Mouse (Mus musculus) forebrain, embryonic 11.5 days (tissue): ENCODE measurements around the gene Galnt2. TPM values are rescaled to one million over a fixed set of nuclear protein-coding genes. Genes with fewer than 3 reads are reported as not detected.

Experiments used
- ATAC-seq: fragments of 200-750 bp; cut with Nextera tagmentation; replicated peaks from 2 replicates; pipeline ENCODE4 v1.8.0; 2017; ENCODE audit warnings: moderate TSS enrichment; ENCODE audit not compliant: low FRiP score
- DNase-seq: peaks from one replicate; pipeline ENCODE4 v3.0.0-alpha.2; 2017; ENCODE audit warnings: low spot score
- H3K27ac ChIP-seq: fragments of 300-500 bp; sonication (generic); 2 replicates; pipeline ENCODE4 v1.5.1; 2014; ENCODE audit warnings: low read depth, low read length
- H3K27me3 ChIP-seq: fragments of 300-500 bp; sonication (generic); 2 replicates; pipeline ENCODE4 v1.6.1; 2014; ENCODE audit warnings: mild to moderate bottlenecking, low read length, mixed read lengths; ENCODE audit not compliant: control insufficient read depth, insufficient read depth
- H3K36me3 ChIP-seq: fragments of 300-500 bp; sonication (generic); 2 replicates; pipeline ENCODE4 v1.6.1; 2014; ENCODE audit warnings: mild to moderate bottlenecking, low read length, moderate library complexity, mixed read lengths; ENCODE audit not compliant: control insufficient read depth, insufficient read depth
- H3K4me1 ChIP-seq: fragments of 300-500 bp; sonication (generic); replicated peaks from 2 replicates; pipeline ENCODE4 v1.6.1; 2014; ENCODE audit warnings: low read length, mixed read lengths; ENCODE audit not compliant: control insufficient read depth, insufficient read depth
- H3K4me2 ChIP-seq: fragments of 300-500 bp; sonication (generic); 2 replicates; pipeline ENCODE4 v1.6.1; 2014; ENCODE audit warnings: low read depth, mild to moderate bottlenecking, low read length, moderate library complexity, mixed read lengths; ENCODE audit not compliant: severe bottlenecking
- H3K4me3 ChIP-seq: fragments of 300-500 bp; sonication (generic); 2 replicates; pipeline ENCODE4 v1.5.1; 2014; ENCODE audit warnings: low read depth, low read length
- H3K9ac ChIP-seq: fragments of 300-500 bp; sonication (generic); 2 replicates; pipeline ENCODE4 v1.6.1; 2014; ENCODE audit warnings: low read length
- H3K9me3 ChIP-seq: fragments of 300-500 bp; sonication (generic); 2 replicates; pipeline ENCODE4 v1.6.1; 2016; ENCODE audit warnings: low read length, mixed read lengths; ENCODE audit not compliant: control insufficient read depth
- WGBS: fragments of 180-500 bp; shearing (Covaris S2); extraction: QIAGEN DNeasy Blood & Tissue Kit; methylation state at CpG from one replicate; pipeline ENCODE4 v1.1.7; 2014; 5-methylcytosine and 5-hydroxymethylcytosine counted together
- polyA plus RNA-seq: library from polyadenylated mRNA; unstranded; fragments of >200 nt; fragmentation: Nextera tagmentation; extraction: Ambion mirVana; gene quantifications from 2 replicates; pipeline ENCODE4 v1.2.1, GENCODE M21; 2014

Gene Galnt2
- polyA plus RNA-seq, 1 experiment from 2014 or later, result 83.7 TPM

GRCm38 (mm10) chr8:124275377-124276071, 44.3 kb downstream of the Galnt2 start:
- no peak overlapping the region for H3K4me2 ChIP-seq
- H3K9me3 ChIP-seq, result no peaks in the 10 kb centered on the region
- no peaks in the 10 kb centered on the region; the same call in 1 of the 2 replicates for H3K36me3 ChIP-seq
- H3K27me3 ChIP-seq, result no peaks in the 10 kb centered on the region
- ATAC-seq (no peak), DNase-seq (no peak)
- 94% methylated on average over 10 of the region's 10 CpGs for WGBS
- peaks cover 7% of the 10 kb centered on the region; the same call in 1 of the 2 replicates for H3K4me1 ChIP-seq
- H3K27ac ChIP-seq, result no peak overlapping the region
- no peak overlapping the region for H3K9ac ChIP-seq
- no peak overlapping the region for H3K4me3 ChIP-seq

- Histone ChIP-seq H3K9me3 (no peaks in the 10 kb centered on the region), H3K4me2 (no peak overlapping the region), H3K9ac (no peak overlapping the region), H3K4me3 (no peak overlapping the region), H3K4me1 (peaks cover 22% of the 10 kb centered on the region), H3K27me3 (no peaks in the 10 kb centered on the region), H3K27ac (peak overlapping the region; percentile 12; the same call in 1 of the 2 replicates), H3K36me3 (no peaks in the 10 kb centered on the region; the same call in 1 of the 2 replicates)
- DNase-seq (no peak), ATAC-seq (no peak)
- 78% methylated on average over 24 of the region's 24 CpGs for WGBS
These were observed 47.0 kb downstream of the Galnt2 start for GRCm38 (mm10) chr8:124277951-124278910.

GRCm38 (mm10) chr8:124278956-124279689, 47.9 kb downstream of the Galnt2 start:
- Histone ChIP-seq H3K4me1 (peaks cover 27% of the 10 kb centered on the region), H3K27ac (0 out of 2 replicates have a peak overlapping the region, but pooled peaks have one; percentile 12), H3K9me3 (no peaks in the 10 kb centered on the region), H3K4me3 (no peak overlapping the region), H3K9ac (no peak overlapping the region), H3K27me3 (no peaks in the 10 kb centered on the region), H3K4me2 (no peak overlapping the region), H3K36me3 (no peaks in the 10 kb centered on the region; the same call in 1 of the 2 replicates)
- no peak for DNase-seq
- no peak for ATAC-seq
- WGBS, result 96% methylated on average over 7 of the region's 7 CpGs

- no peak overlapping the region for H3K4me3 ChIP-seq
- H3K9ac ChIP-seq, result no peak overlapping the region
- no peak overlapping the region for H3K4me2 ChIP-seq
- DNase-seq, result no peak
- 95% methylated on average over 5 of the region's 5 CpGs for WGBS
- no peaks in the 10 kb centered on the region for H3K27me3 ChIP-seq
- ATAC-seq, result no peak
- H3K36me3 ChIP-seq, result no peaks in the 10 kb centered on the region; the same call in 1 of the 2 replicates
- peaks cover 30% of the 10 kb centered on the region for H3K4me1 ChIP-seq
- H3K9me3 ChIP-seq, result no peaks in the 10 kb centered on the region
- no peak overlapping the region for H3K27ac ChIP-seq
These were observed 48.4 kb downstream of the Galnt2 start for GRCm38 (mm10) chr8:124279690-124279985.

GRCm38 (mm10) chr8:124281700-124282541, 50.7 kb downstream of the Galnt2 start:
- 76% methylated on average over 11 of the region's 11 CpGs for WGBS
- Histone ChIP-seq H3K4me1 (peaks cover 52% of the 10 kb centered on the region), H3K36me3 (no peaks in the 10 kb centered on the region), H3K27me3 (no peaks in the 10 kb centered on the region), H3K9me3 (no peaks in the 10 kb centered on the region), H3K9ac (0 out of 2 replicates have a peak overlapping the region, but pooled peaks have one; percentile 8), H3K4me2 (no peak overlapping the region), H3K4me3 (no peak overlapping the region), H3K27ac (peak overlapping the region; percentile 39)
- no peak for ATAC-seq
- no peak for DNase-seq

- no peak for ATAC-seq
- H3K36me3 ChIP-seq, result no peaks in the 10 kb centered on the region
- peaks cover 53% of the 10 kb centered on the region for H3K4me1 ChIP-seq
- no peak overlapping the region for H3K4me2 ChIP-seq
- DNase-seq, result no peak
- no peak overlapping the region for H3K4me3 ChIP-seq
- 74% methylated on average over 12 of the region's 12 CpGs for WGBS
- H3K27ac ChIP-seq, result peak overlapping the region; percentile 98
- no peaks in the 10 kb centered on the region for H3K27me3 ChIP-seq
- H3K9me3 ChIP-seq, result no peaks in the 10 kb centered on the region
- H3K9ac ChIP-seq, result peak overlapping the region; percentile 39; the same call in 1 of the 2 replicates
These were observed 51.9 kb downstream of the Galnt2 start for GRCm38 (mm10) chr8:124282878-124283630.

- ATAC-seq, result peak; percentile 0; the same call in 1 of the 2 replicates
- Histone ChIP-seq H3K4me1 (peaks cover 53% of the 10 kb centered on the region), H3K27ac (peak overlapping the region; percentile 98)
These were observed 52.6 kb downstream of the Galnt2 start for GRCm38 (mm10) chr8:124283644-124284332.

More at GRCm38 (mm10) chr8:124283644-124284332, 52.6 kb downstream of the Galnt2 start:
- no peaks in the 10 kb centered on the region for H3K27me3 ChIP-seq
- H3K4me3 ChIP-seq, result no peak overlapping the region
- H3K9ac ChIP-seq, result peak overlapping the region; percentile 47
- no peak for DNase-seq
- no peaks in the 10 kb centered on the region for H3K36me3 ChIP-seq
- H3K9me3 ChIP-seq, result no peaks in the 10 kb centered on the region
- peak overlapping the region; percentile 13; the same call in 1 of the 2 replicates for H3K4me2 ChIP-seq
- 29% methylated on average over 11 of the region's 11 CpGs for WGBS
